Mouse (Mus musculus) forebrain, embryonic 15.5 days (tissue): Measurements from ENCODE around the gene Tom1l2. TPM values are rescaled to one million over a fixed set of nuclear protein-coding genes. Genes with fewer than 3 reads are reported as not detected.

Source experiments
- ATAC-seq: fragments of 200-750 bp; cut with Nextera tagmentation; replicated peaks from 2 replicates; pipeline ENCODE4 v1.8.0; 2017; ENCODE audit warnings: mild to moderate bottlenecking, moderate TSS enrichment, moderate library complexity
- H3K27ac ChIP-seq: fragments of 300-500 bp; sonication (generic); replicated peaks from 2 replicates; pipeline ENCODE4 v1.5.1; 2015; ENCODE audit warnings: mild to moderate bottlenecking, inconsistent platforms
- H3K27me3 ChIP-seq: fragments of 300-500 bp; sonication (generic); 2 replicates; pipeline ENCODE4 v1.6.1; 2015; ENCODE audit warnings: inconsistent platforms
- H3K36me3 ChIP-seq: fragments of 300-500 bp; sonication (generic); 2 replicates; pipeline ENCODE4 v1.6.1; 2015; ENCODE audit warnings: mild to moderate bottlenecking, inconsistent platforms
- H3K4me1 ChIP-seq: fragments of 300-500 bp; sonication (generic); 2 replicates; pipeline ENCODE4 v1.6.1; 2015; ENCODE audit warnings: inconsistent platforms
- H3K4me2 ChIP-seq: fragments of 300-500 bp; sonication (generic); replicated peaks from 2 replicates; pipeline ENCODE4 v1.6.1; 2015; ENCODE audit warnings: mild to moderate bottlenecking, inconsistent platforms
- H3K4me3 ChIP-seq: fragments of 300-500 bp; sonication (generic); 2 replicates; pipeline ENCODE4 v1.5.1; 2015; ENCODE audit warnings: mild to moderate bottlenecking, inconsistent platforms
- H3K9ac ChIP-seq: fragments of 300-500 bp; sonication (generic); replicated peaks from 2 replicates; pipeline ENCODE4 v1.6.1; 2015; ENCODE audit warnings: mild to moderate bottlenecking, inconsistent platforms
- H3K9me3 ChIP-seq: fragments of 300-500 bp; sonication (generic); 2 replicates; pipeline ENCODE4 v1.6.1; 2016; ENCODE audit warnings: inconsistent platforms
- WGBS: fragments of 180-500 bp; shearing (Covaris S2); methylation state at CpG from one replicate; pipeline ENCODE4 v1.1.7; 2015; ENCODE audit warnings: mixed read lengths; 5-methylcytosine and 5-hydroxymethylcytosine counted together
- polyA plus RNA-seq: library from polyadenylated mRNA; unstranded; fragments of >200 nt; fragmentation: Nextera tagmentation; extraction: Ambion mirVana; gene quantifications from 2 replicates; pipeline ENCODE4 v1.2.1, GENCODE M21; 2015

Tom1l2 gene
- polyA plus RNA-seq, 1 experiment from 2014 or later: 48.7 TPM

GRCm38 (mm10) chr11:60220291-60220804 is 132.4 kb downstream of the Tom1l2 start:
- Histone ChIP-seq H3K9ac (peak overlapping the region; percentile 57), H3K9me3 (no peaks in the 10 kb centered on the region), H3K36me3 (no peaks in the 10 kb centered on the region), H3K27me3 (no peaks in the 10 kb centered on the region), H3K4me1 (peaks cover 34% of the 10 kb centered on the region), H3K4me2 (peak overlapping the region; percentile 71), H3K27ac (peak overlapping the region; percentile 71), H3K4me3 (peak overlapping the region; percentile 79)
- ATAC-seq: peak; percentile 83
- WGBS: under 1% methylated on average over 46 of the region's 46 CpGs

GRCm38 (mm10) chr11:60219609-60220008 is 133.1 kb downstream of the Tom1l2 start:
- Histone ChIP-seq H3K4me1 (peaks cover 34% of the 10 kb centered on the region), H3K4me2 (peak overlapping the region; percentile 71), H3K36me3 (no peaks in the 10 kb centered on the region), H3K9me3 (no peaks in the 10 kb centered on the region), H3K27me3 (no peaks in the 10 kb centered on the region), H3K4me3 (peak overlapping the region; percentile 79), H3K9ac (peak overlapping the region; percentile 57; the same call in 1 of the 2 replicates), H3K27ac (peak overlapping the region; percentile 71)
- 44% methylated on average over 8 of the region's 8 CpGs for WGBS
- ATAC-seq: no peak

- no peak overlapping the region for H3K4me2 ChIP-seq
- 92% methylated on average over 7 of the region's 7 CpGs for WGBS
- H3K27me3 ChIP-seq: no peaks in the 10 kb centered on the region
- no peak overlapping the region for H3K4me3 ChIP-seq
- H3K36me3 ChIP-seq: no peaks in the 10 kb centered on the region
- no peak overlapping the region for H3K9ac ChIP-seq
- H3K27ac ChIP-seq: no peak overlapping the region
- no peaks in the 10 kb centered on the region for H3K9me3 ChIP-seq
- no peak for ATAC-seq
- H3K4me1 ChIP-seq: peaks cover 31% of the 10 kb centered on the region
These were observed 135.2 kb downstream of the Tom1l2 start for GRCm38 (mm10) chr11:60217467-60217866.

GRCm38 (mm10) chr11:60216671-60217070 is 136.0 kb downstream of the Tom1l2 start:
- Histone ChIP-seq H3K9ac (no peak overlapping the region), H3K36me3 (no peaks in the 10 kb centered on the region), H3K4me1 (peaks cover 32% of the 10 kb centered on the region), H3K4me2 (no peak overlapping the region), H3K4me3 (no peak overlapping the region), H3K27me3 (no peaks in the 10 kb centered on the region), H3K9me3 (no peaks in the 10 kb centered on the region), H3K27ac (no peak overlapping the region)
- ATAC-seq: no peak
- 94% methylated on average over 1 of the region's 1 CpGs for WGBS

- Histone ChIP-seq H3K4me3 (no peak overlapping the region), H3K27ac (no peak overlapping the region), H3K9ac (no peak overlapping the region), H3K27me3 (no peaks in the 10 kb centered on the region), H3K9me3 (no peaks in the 10 kb centered on the region), H3K36me3 (no peaks in the 10 kb centered on the region), H3K4me1 (peaks cover 46% of the 10 kb centered on the region), H3K4me2 (no peak overlapping the region)
- 61% methylated on average over 6 of the region's 6 CpGs for WGBS
- no peak for ATAC-seq
These were observed 139.4 kb downstream of the Tom1l2 start for GRCm38 (mm10) chr11:60213266-60213665.

- H3K36me3 ChIP-seq: no peaks in the 10 kb centered on the region
- H3K4me2 ChIP-seq: no peak overlapping the region
- ATAC-seq: no peak
- no peaks in the 10 kb centered on the region for H3K27me3 ChIP-seq
- H3K9ac ChIP-seq: no peak overlapping the region
- no peak overlapping the region for H3K4me3 ChIP-seq
- H3K9me3 ChIP-seq: no peaks in the 10 kb centered on the region
- 59% methylated on average over 12 of the region's 12 CpGs for WGBS
- H3K4me1 ChIP-seq: peaks cover 61% of the 10 kb centered on the region
- H3K27ac ChIP-seq: no peak overlapping the region
These were observed 140.9 kb downstream of the Tom1l2 start for GRCm38 (mm10) chr11:60211761-60212160.

- H3K4me1 ChIP-seq: peaks cover 63% of the 10 kb centered on the region
- no peaks in the 10 kb centered on the region for H3K27me3 ChIP-seq
- 58% methylated on average over 3 of the region's 3 CpGs for whole genome bisulfite sequencing
- H3K9me3 ChIP-seq: no peaks in the 10 kb centered on the region
- no peak for ATAC-seq
- H3K9ac ChIP-seq: no peak overlapping the region
- peaks cover 3% of the 10 kb centered on the region; the same call in 1 of the 2 replicates for H3K36me3 ChIP-seq
- no peak overlapping the region for H3K4me2 ChIP-seq
- H3K4me3 ChIP-seq: no peak overlapping the region
- peak overlapping the region; percentile 88; the same call in 1 of the 2 replicates for H3K27ac ChIP-seq
These were observed 141.6 kb downstream of the Tom1l2 start for GRCm38 (mm10) chr11:60211152-60211551.

GRCm38 (mm10) chr11:60210305-60210724 is 142.4 kb downstream of the Tom1l2 start:
- under 1% methylated on average over 47 of the region's 47 CpGs for WGBS
- Histone ChIP-seq H3K4me3 (peak overlapping the region; percentile 52), H3K27ac (peak overlapping the region; percentile 88), H3K9ac (peak overlapping the region; percentile 55), H3K9me3 (no peaks in the 10 kb centered on the region), H3K36me3 (peaks cover 8% of the 10 kb centered on the region; the same call in 1 of the 2 replicates), H3K27me3 (no peaks in the 10 kb centered on the region), H3K4me2 (peak overlapping the region; percentile 58), H3K4me1 (peaks cover 63% of the 10 kb centered on the region)
- peak; percentile 82 for ATAC-seq

- 0% methylated on average over 2 of the region's 2 CpGs for WGBS
- H3K27ac ChIP-seq: peak overlapping the region; percentile 88
- H3K4me1 ChIP-seq: peaks cover 63% of the 10 kb centered on the region
- ATAC-seq: no peak
- peaks cover 8% of the 10 kb centered on the region; the same call in 1 of the 2 replicates for H3K36me3 ChIP-seq
- peak overlapping the region; percentile 55 for H3K9ac ChIP-seq
- no peaks in the 10 kb centered on the region for H3K9me3 ChIP-seq
- H3K27me3 ChIP-seq: no peaks in the 10 kb centered on the region
- peak overlapping the region; percentile 58 for H3K4me2 ChIP-seq
- H3K4me3 ChIP-seq: peak overlapping the region; percentile 52
These were observed 142.8 kb downstream of the Tom1l2 start for GRCm38 (mm10) chr11:60209933-60210249.

- 13% methylated on average over 7 of the region's 7 CpGs for WGBS
- peaks cover 63% of the 10 kb centered on the region for H3K4me1 ChIP-seq
These were observed 143.3 kb downstream of the Tom1l2 start for GRCm38 (mm10) chr11:60209217-60209932.

GRCm38 (mm10) chr11:60208712-60209111 is 144.0 kb downstream of the Tom1l2 start:
- H3K4me1 ChIP-seq: peaks cover 63% of the 10 kb centered on the region
- no peak; the same call in 1 of the 2 replicates for ATAC-seq
- H3K9me3 ChIP-seq: no peaks in the 10 kb centered on the region

More at GRCm38 (mm10) chr11:60209217-60209932, 143.3 kb downstream of the Tom1l2 start:
- H3K4me3 ChIP-seq: peak overlapping the region; percentile 52
- peak overlapping the region; percentile 55 for H3K9ac ChIP-seq
- ATAC-seq: peak; percentile 69
- no peaks in the 10 kb centered on the region for H3K9me3 ChIP-seq
- peak overlapping the region; percentile 88 for H3K27ac ChIP-seq
- peaks cover 12% of the 10 kb centered on the region for H3K36me3 ChIP-seq
- H3K4me2 ChIP-seq: peak overlapping the region; percentile 58
- no peaks in the 10 kb centered on the region for H3K27me3 ChIP-seq

GRCm38 (mm10) chr11:60208201-60208600 is 144.5 kb downstream of the Tom1l2 start:
- Histone ChIP-seq H3K9me3 (no peaks in the 10 kb centered on the region), H3K27me3 (no peaks in the 10 kb centered on the region), H3K27ac (peak overlapping the region; percentile 88), H3K4me2 (peak overlapping the region; percentile 58), H3K4me1 (peaks cover 58% of the 10 kb centered on the region), H3K4me3 (peak overlapping the region; percentile 52), H3K36me3 (peaks cover 24% of the 10 kb centered on the region), H3K9ac (peak overlapping the region; percentile 55)
- no peak for ATAC-seq
- 38% methylated on average over 6 of the region's 6 CpGs for WGBS

More at GRCm38 (mm10) chr11:60208712-60209111, 144.0 kb downstream of the Tom1l2 start:
- H3K9ac ChIP-seq: peak overlapping the region; percentile 55
- 28% methylated on average over 4 of the region's 4 CpGs for WGBS
- peak overlapping the region; percentile 52 for H3K4me3 ChIP-seq
- H3K36me3 ChIP-seq: peaks cover 19% of the 10 kb centered on the region
- H3K4me2 ChIP-seq: peak overlapping the region; percentile 58
- H3K27ac ChIP-seq: peak overlapping the region; percentile 88
- no peaks in the 10 kb centered on the region for H3K27me3 ChIP-seq
